Comparison of ENCODE assay signal across 16 mouse cellular contexts in genomic region chr11:25359723-25360122, GRCm38 (mm10).
"Had no signal": no experiment of that assay in that cellular context is flagged by ENCODE, and none has a peak within 500 bp of the region (broad histone marks: within the 10 kb centered on the region; RNA-seq: fewer than 3 reads in every experiment).

No protein-coding gene starts in this region.

- DNase-seq: gastrocnemius, adult 2 months; gastrocnemius, postnatal 10 days; gastrocnemius, postnatal 25 days; heart, adult 18-20 months; heart, postnatal 10 days; heart, postnatal 4 days; kidney, adult 18-20 months; kidney, adult 8-10 months; kidney, postnatal 10 days; kidney, postnatal 25 days; kidney, postnatal 4 days; liver had no signal

- ATAC-seq: hindbrain, embryonic 16.5 days; inflammation-experienced regulatory T-cells, adult 6 months; intestine, embryonic 15.5 days; intestine, postnatal 0 days had no signal
